Mouse (Mus musculus) layer of hippocampus, postnatal 25 days (tissue): ENCODE measurements at regions not wholly inside any gene's neighbourhood (a gene's known extent, or its start where the extent isn't known, plus 50 kb on each side); places are given as distances from the start of the nearest gene placed in this dataset.
"Not testable (repeated sequence)": the region's sequence is repeated elsewhere in the genome, so short reads cannot be mapped to it uniquely, and the experiment has no call there.

ENCODE experiments used
- DNase-seq, 2 experiments: peaks; one replicate each; pipeline ENCODE4 v3.0.0; 2022; ENCODE audit warnings: mixed read lengths in 2 of 2, low spot score in 1 of 2; ENCODE audit errors: extremely low spot score in 1 of 2

DNA sequence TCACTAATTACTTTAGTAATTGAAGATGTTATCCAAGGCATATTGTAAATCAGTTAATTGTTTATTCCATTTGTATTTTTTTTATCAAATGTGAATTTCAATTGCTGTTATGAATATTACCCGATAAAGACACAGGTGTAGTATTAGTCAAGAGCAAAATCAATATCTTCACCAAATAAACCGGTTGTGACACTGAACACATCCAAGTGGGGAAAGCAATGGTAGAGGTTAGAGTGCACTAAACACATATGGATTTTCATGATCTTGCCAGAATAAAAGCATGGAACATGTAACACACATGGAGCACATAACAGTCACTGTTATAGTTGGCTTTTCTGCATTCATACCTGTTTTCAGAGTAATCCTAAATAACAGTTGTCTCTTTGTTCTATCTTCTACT lies 616.4 kb upstream of the Negr1 start:
- DNase-seq: no peak

- not testable (repeated sequence) for DNase-seq
Measured at GRCm38 (mm10) chr3:155962496-155962895, 599.1 kb upstream of the Negr1 start.

GRCm38 (mm10) chr3:155979636-155980035 lies 582.0 kb upstream of the Negr1 start:
- DNase-seq: no peak

- no peak for DNase-seq
Measured at GRCm38 (mm10) chr3:155994044-155994443, 567.5 kb upstream of the Negr1 start.

GRCm38 (mm10) chr3:156017676-156018230 lies 543.8 kb upstream of the Negr1 start:
- DNase-seq: no peak

- DNase-seq: no peak
Measured at GRCm38 (mm10) chr3:156028602-156029188, 532.9 kb upstream of the Negr1 start.

DNA sequence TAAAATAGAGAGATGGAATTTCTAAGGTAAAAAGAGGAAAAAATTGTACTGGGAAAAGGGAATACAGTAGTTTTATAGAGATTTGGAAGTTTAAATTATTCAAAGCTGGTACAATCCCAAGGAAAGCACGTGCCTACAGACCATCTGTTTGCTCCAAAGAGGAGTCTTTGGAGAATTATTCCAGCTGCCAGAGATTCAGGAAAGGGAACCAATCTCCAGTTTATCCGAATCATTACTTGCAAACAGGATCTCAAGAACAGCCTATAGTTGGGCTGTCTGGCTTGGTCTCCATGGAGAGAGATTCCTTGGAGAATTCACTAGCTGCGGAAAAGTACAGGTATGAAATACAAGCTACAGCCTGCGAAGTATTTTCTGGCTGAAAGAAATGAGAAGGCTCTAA lies 491.3 kb upstream of the Negr1 start:
- DNase-seq: no peak

DNA sequence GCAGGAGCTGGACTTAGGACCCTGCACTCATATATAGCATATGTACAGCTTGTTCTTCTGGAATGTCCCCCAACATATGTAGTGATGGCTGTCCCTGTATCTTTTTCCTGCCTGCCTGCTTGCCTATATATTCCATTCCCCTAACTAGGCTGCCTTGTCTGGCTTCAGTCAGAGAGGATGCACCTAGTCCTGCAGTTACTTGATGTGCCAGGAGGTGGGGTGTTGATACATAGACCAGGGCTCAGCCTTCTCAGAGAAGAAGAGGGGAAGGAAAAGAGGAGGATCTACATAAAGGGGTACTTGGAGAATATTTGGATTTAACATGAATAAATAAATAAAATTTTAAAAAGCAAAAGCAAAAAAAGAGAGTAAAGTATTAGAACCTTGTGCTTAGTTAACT lies 479.3 kb upstream of the Negr1 start:
- DNase-seq: no peak

- DNase-seq: no peak
Measured at GRCm38 (mm10) chr3:156093689-156094088, 467.9 kb upstream of the Negr1 start.

- DNase-seq: no peak
Measured at GRCm38 (mm10) chr3:156094990-156095389, 466.6 kb upstream of the Negr1 start.

- DNase-seq: no peak
Measured at GRCm38 (mm10) chr3:156105788-156106187, 455.8 kb upstream of the Negr1 start.

GRCm38 (mm10) chr3:156120341-156120740 lies 441.3 kb upstream of the Negr1 start:
- no peak for DNase-seq

DNA sequence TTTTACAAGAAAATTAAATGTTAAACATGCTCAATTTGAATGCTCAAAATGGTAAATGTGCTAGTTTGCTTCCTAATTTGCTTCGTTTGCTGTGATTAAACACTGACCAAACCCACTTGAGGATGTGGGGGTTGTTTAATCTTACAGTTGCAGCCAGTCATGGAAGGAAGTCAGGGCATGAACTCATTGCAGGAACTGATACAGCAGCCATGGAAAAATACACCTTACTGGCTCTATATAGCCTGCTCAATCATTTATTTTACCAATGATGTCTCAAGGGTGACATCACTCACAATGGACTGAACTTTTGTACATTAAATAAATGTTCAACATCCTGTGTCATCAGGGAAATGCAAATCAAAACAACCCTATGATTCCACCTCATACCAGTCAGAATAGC lies 430.0 kb upstream of the Negr1 start:
- no peak for DNase-seq

GRCm38 (mm10) chr3:156141355-156141754 lies 420.2 kb upstream of the Negr1 start:
- no peak for DNase-seq

DNA sequence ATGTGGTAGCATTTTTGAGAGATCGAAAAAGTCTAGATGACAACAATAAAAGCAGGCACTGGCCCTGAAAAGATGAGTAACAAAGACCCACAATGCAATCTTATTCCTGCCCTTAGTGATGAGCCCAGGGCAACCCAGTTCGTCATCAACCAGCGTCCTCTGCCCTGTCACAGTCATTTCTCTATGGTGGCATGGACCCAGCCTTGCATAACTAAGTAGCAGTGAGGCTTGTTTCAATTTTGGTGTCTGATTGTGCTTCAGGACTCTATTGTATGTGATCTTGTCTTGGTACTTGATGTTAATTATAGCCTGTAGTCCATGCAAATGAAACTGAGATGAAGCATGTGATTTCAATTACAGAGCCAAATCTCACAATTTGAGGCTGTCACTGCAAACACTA lies 412.3 kb upstream of the Negr1 start:
- no peak for DNase-seq

- DNase-seq: no peak
Measured at GRCm38 (mm10) chr3:156170076-156170475, 391.5 kb upstream of the Negr1 start.

DNA sequence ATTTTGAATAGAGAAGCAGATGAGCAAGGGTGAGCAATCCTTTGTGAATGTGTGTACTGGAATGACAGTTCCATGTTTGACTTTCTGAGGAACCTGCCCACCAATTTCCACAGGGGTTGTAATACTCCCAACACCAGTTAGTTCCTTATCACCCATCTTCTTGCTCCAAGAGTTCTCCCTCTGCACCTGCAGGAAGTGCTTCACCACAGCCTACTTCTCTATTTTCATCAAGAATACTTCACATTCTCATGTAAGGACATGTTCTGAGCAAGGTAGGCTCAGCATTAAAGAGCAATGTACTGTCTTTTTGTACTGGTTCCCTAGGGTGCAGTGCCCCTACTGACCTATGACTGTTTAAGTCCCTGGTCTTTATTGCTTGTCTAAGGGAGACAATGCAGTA lies 362.9 kb upstream of the Negr1 start:
- DNase-seq: no peak

DNA sequence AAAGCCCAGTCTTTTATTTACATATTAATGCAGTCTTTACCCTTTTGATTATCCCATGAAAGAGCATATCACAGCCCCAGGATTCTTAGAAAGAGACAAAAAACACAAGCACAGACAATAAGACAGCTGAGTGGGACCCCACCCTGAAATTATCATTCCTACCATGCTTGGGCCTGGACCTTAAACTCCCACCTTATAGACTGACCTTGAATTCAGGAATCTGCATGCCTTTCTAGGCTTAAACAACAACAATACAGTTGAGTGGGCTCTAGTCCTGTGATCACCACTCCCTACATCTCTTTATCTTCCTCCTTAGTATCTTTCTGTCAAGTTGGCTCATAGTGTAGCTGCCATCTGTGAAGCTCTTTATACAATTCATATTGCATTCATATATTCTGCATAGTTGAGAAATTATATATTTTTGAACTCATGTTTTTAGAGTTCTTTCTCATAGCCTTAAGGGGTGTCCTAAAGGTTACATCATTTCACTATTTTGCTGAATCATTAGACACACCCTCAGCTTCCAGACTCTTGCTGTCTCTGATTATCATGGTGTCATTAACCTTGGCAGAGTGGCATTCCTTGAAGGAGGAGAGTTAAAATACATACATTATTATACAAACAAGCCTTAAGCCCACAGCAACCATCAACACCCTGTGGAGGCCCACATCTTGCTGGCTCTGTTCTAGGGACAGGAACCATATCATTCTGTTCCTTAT lies 361.7 kb upstream of the Negr1 start:
- DNase-seq: no peak

- no peak for DNase-seq
Measured at GRCm38 (mm10) chr3:156205246-156205645, 356.3 kb upstream of the Negr1 start.

GRCm38 (mm10) chr3:156208420-156208819 lies 353.2 kb upstream of the Negr1 start:
- DNase-seq: no peak

- DNase-seq: no peak
Measured at GRCm38 (mm10) chr3:156210827-156211226, 350.8 kb upstream of the Negr1 start.

- no peak for DNase-seq
Measured at GRCm38 (mm10) chr3:156214823-156215222, 346.8 kb upstream of the Negr1 start.
